Mouse (Mus musculus) fibroblast of lung, adult 2 months (primary cell): ENCODE data around the gene Flywch2.

Experiments
- DNase-seq: peaks from one replicate; pipeline ENCODE4 v3.0.0-alpha.2; 2011; ENCODE audit warnings: low read depth

Gene Flywch2

DNA sequence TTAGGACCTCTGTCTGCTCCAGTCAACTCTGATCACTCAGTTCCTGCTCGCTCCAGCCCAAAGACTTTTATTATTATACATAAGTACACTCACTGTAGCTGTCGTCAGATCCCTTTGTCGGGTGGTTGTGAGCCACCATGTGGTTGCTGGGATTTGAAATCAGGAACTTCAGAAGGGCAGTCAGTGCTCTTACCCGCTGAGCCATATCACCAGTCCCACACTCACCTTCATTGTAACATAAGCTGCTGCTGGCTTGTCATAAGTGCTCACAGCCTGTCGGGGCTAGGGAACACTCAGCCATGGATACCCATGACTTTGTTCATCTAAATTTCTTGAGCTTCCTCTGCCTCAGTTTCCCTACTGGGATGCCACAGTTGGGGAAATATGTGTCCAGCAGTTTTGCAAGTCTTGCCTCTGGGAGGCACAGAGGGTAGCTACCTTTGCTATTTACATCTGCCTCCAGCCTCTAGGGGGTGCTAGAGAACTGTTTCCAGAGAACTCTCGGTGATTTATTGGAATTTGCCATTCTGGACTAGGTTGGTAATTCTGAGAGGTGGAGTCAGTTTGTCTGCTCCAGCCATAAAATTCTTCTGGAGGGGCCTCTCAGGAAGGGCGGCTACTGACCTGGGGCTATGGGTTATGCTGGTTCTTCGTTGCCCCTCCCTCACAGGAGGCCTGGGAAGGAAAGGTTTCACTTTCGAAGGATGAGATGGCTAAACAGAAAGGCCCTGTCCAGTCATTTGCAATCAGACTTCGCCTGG lies 37.1 kb downstream of the Flywch2 start:
- peak; percentile 44 for DNase-seq

DNA sequence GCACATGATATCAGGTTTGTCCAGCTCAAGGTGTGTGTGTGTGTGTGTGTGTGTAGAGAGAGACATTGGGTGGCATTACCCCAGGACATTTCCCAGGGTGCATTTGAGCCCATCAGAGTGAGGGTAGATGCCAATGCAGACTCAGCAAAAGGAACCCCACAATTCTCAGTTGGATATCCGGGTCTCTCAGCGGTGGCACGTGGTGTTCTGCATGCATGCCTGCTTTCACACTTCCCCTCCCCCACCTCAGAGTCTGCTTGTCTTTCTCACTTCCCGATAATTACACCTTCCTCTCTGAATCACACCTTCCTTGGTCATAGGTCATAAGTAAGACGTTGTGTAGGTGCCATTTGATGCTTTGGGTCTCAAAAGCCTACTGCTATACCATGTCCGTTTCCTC lies 37.9 kb downstream of the Flywch2 start:
- no peak for DNase-seq

- no peak for DNase-seq
Measured at GRCm38 (mm10) chr17:23747471-23747870, 38.4 kb downstream of the Flywch2 start.

DNA sequence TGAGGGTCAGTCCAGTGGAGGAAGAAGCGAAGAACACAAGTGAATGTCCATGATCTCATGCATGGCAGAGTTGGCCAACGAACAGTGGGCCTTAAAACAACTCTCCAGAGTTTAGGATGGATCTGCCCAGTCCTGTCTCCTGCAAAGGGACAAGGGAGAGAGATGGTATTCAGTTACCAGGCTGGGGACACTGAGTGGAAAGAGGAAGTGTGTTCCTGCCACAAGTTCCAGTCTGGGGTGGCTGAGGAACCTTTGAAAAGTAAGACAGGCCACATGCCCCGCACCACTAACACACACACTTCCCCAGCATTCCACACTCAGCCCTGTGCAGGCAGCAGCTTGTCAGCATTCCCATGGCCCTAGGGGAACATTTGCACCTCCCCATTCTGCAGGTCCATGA lies 39.1 kb downstream of the Flywch2 start:
- DNase-seq = no peak

- DNase-seq = no peak
Measured at GRCm38 (mm10) chr17:23746311-23746710, 39.6 kb downstream of the Flywch2 start.

- DNase-seq = no peak
Measured at GRCm38 (mm10) chr17:23745301-23746251, 40.3 kb downstream of the Flywch2 start, which contains the start of gene Kremen2. TSS of gene Kremen2 (minus strand) at chr17:23745833.

DNA sequence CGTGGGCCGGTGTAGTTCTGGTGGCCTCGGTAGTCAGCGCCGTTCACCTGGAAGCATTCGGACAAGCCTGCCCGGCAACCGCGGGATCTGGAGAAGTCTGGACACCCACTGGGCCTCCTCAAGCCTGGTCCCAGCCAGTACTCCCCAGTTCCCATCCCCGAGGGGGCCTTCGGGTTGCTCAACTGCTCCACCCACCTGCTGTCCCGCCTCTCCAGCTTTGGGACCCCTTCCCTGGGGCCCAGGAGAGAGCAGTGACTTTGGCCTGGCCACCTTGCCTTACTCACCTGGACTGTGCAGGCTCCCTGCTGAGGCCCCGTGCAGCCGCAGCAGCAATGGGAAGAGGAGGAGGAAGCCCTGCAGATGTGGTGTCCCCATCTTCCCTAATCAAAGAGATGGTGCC lies 41.2 kb downstream of the Flywch2 start:
- DNase-seq = no peak

DNA sequence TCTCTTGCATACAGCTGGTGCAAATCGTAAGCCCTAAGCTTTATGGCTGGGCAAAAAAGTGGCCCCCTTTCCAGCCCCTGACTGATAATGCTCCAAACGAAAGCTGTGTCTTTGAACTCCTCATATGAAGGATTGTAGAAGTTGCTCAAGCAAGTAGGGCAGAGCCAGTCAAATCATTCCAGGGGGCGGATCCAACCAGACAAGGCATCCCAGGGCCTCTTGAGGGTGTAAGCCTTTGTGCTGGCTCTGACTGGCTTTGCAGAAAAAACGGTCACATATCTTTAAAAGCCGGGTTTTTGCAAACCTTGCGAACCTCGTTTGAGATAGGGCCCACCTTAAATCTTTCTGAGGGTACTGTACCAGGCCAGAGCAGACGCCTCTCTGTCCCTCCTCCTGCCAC lies 41.8 kb downstream of the Flywch2 start:
- DNase-seq = no peak

GRCm38 (mm10) chr17:23742941-23743340 lies 42.9 kb downstream of the Flywch2 start:
- DNase-seq = no peak

- DNase-seq = no peak
Measured at GRCm38 (mm10) chr17:23742210-23742793, 43.6 kb downstream of the Flywch2 start.

GRCm38 (mm10) chr17:23741359-23742209 lies 44.3 kb downstream of the Flywch2 start:
- DNase-seq = no peak

- no peak for DNase-seq
Measured at GRCm38 (mm10) chr17:23740598-23741021, 45.3 kb downstream of the Flywch2 start, which contains the start of gene Paqr4. TSS of gene Paqr4 (minus strand) at chr17:23740867.

DNA sequence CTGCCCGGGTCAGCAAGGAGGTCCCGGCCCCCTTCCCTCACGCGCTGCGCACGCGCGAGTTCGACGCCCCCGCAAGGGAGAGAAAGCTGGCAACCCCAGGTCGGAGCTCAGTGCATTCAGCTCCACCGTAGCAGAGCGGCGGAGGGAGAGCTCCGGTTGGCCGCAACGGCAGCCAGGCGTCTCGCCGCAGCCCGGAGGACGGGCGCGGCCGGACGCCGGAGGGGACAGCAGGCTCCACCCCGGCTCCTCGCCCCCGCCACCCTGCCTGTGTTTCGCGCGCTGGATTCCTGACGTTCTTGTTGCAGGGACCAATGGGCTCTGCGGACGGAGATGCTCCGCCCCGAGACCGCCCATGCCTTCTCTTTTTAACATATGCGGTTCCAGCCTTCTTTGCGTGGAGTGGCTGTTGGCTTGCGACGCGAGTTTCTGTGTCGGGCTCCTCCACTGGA lies 45.7 kb downstream of the Flywch2 start:
- peak; percentile 40 for DNase-seq

DNA sequence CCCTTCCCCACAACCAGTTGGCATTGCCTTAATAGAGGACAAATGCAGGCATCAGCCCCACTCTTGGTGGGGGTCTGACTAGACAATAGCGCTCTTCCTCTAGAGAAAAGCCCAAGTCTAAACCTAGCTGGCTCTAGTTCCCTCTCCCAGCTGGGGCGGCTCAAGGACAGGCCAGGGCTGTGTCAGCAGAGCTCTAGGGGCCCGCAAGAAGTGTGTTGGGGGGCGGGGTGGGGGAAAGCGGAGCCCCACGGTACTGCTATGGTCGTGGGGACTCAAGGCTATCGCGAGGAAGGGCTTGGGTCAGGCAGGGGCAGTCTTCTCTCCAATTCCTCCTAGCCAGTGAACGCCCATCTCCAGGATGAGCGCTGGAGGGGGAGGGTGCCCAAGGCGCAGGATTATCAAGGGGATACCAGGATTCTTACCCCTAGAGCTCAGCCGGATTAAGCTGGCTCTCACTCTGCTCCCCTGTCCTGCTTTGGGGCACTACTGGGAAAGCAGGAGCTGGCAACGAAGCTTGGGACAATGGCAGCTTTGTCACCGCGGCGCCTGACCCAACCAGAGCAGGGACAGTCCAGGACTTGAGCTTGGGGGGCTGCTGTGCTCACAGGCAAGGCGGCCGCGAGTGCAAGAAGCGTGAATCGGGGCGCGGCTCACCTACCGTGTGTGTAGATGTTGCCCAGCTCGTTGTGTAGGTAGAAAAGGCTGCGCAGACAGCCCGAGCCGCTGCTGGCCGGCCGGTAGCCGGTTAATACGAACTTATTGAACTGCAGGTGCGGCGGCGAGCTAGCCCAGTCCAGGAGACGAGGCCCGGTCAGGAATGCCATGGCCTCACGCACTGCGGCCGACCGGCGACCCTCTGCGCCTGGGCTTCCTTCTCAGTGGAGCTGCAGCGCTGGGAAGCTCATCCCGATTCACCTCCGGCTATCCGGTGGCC lies 46.4 kb downstream of the Flywch2 start:
- no peak for DNase-seq

DNA sequence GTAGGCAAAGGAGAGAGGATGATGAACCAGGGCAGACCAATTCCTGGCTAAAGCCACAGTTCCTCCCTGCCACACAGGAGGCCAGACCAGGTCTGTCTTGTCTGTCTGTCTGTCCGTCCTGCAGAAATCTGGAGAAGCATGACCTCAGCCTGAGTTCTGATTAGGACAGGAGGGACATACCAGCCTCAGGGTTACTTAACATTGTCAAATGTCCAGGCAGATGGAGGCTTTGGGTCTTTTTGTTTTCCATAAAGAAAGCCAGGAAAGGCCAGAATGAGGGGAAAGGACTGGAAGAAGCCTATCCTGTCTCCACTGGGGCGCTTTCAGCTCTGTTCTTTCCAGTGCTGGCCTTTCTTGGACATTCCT lies 47.1 kb downstream of the Flywch2 start:
- no peak for DNase-seq

- no peak for DNase-seq
Measured at GRCm38 (mm10) chr17:23737493-23738445, 48.1 kb downstream of the Flywch2 start.

DNA sequence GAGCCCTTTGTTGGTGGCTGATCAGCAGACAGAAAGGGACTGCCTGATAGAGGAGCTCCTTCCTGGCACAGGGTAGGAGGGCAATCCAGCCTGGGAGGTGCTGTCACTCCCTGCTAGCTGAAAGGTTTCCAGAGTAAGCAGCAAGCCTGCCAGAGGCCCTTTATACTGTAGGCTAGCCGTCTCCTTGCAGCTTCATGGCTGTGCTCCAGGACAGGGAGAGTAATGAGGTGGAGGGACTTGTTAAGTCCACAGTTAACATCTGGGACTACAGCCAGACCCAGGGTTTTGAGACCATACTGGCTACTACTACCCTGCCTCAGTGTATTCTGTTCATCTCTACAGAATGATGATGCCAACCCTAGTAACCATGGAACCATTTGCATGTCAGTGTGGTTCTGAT lies 51.5 kb downstream of the Flywch2 start:
- DNase-seq = peak; percentile 42

DNA sequence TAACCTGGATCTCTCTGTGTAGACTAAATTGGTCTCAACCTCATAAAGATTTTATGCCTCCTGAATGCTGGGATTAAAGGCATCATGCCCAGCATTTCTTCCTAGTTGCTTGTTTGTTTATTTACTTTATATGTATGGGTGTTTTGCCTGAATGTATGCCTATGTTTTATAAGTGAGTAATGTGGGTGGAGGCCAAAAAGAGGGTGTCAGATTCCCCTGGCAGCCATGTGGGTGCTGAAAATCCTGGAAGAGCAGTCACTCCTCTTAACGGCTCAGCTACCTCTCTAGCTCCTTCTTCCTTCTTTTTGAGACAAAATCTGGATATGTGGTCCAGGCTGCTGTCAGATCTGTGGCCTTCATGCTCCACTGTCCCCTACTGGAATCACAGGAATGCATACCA lies 55.4 kb downstream of the Flywch2 start:
- DNase-seq = no peak
